8 mouse cellular contexts compared by ENCODE assay signal in the genomic region with DNA sequence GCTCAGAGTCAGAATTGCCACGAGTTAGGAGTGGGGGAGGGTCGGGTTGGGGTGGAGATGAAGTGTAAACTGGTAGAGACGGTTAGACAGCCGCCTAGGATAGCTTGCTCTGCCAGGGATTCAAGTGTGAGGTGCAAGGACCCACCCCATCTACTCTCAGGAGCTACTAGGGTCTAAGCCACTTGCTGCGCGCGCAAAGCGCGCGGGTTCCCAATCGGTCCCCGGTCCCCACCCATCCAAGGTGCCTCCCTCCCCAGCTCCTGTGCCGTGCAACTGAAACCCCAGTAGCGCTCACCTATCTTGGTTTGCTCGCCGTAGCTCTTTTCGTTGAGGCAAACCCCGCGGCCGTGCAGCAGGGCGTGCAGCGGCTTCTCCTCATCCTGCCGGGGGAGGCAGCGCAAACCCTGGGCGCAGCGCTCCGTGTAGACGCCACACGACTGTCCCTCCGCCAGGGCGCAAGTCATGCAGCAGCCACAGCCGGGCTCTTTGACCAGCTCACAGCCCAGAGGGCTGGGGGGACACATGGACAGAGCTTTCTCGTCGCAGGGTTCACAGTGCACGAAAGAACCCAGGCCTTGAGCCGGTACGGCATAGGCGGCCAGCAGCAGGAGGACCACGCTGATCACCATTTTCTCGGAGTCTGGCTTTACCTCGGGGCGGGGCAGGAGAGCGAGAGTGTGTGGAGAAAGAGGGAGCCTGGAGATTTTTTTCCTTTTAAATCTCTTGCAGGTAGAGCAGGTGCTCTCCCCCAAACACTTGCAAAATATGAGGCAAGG. TPM values are rescaled to one million over a fixed set of nuclear protein-coding genes. Genes with fewer than 3 reads are reported as not detected.
DNase-seq lines count a peak whose midpoint lies in the region; ATAC-seq lines count a peak whose summit lies in the region.

No protein-coding gene starts in this region.

- H3K9ac ChIP-seq in embryonic facial prominence, embryonic 11.5 days (replicated peaks; ENCODE audit: low read length) = peak overlapping the region; percentile 82
- H3K9ac ChIP-seq in heart, embryonic 13.5 days = peak overlapping the region; percentile 91
- H3K9ac ChIP-seq in kidney, embryonic 16.5 days (replicated peaks; ENCODE audit: low read length) = peak overlapping the region; percentile 87
- no peak overlapping the region for H3K9ac ChIP-seq in liver, embryonic 15.5 days

- no peaks in the 10 kb centered on the region for H3K36me3 ChIP-seq in embryonic facial prominence, embryonic 11.5 days (replicated peaks; ENCODE audit: control insufficient read depth, insufficient read depth, low read depth, low read length)
- H3K36me3 ChIP-seq in heart, embryonic 13.5 days = peaks cover 1% of the 10 kb centered on the region; the same call in 1 of the 2 replicates
- no peaks in the 10 kb centered on the region for H3K36me3 ChIP-seq in kidney, embryonic 16.5 days (ENCODE audit: insufficient read depth, low read length)
- no peaks in the 10 kb centered on the region for H3K36me3 ChIP-seq in liver, embryonic 15.5 days (replicated peaks)

- peak overlapping the region; percentile 86 for H3K4me2 ChIP-seq in embryonic facial prominence, embryonic 11.5 days (ENCODE audit: low read depth, low read length)
- peak overlapping the region; percentile 95 for H3K4me2 ChIP-seq in heart, embryonic 13.5 days
- peak overlapping the region; percentile 94 for H3K4me2 ChIP-seq in kidney, embryonic 16.5 days (replicated peaks; ENCODE audit: low read depth, low read length)
- H3K4me2 ChIP-seq in liver, embryonic 15.5 days = peak overlapping the region; percentile 47

- peak overlapping the region; percentile 78 for H3K27ac ChIP-seq in embryonic facial prominence, embryonic 11.5 days (replicated peaks; ENCODE audit: low read depth, low read length)
- H3K27ac ChIP-seq in heart, embryonic 13.5 days (replicated peaks) = peak overlapping the region; percentile 95
- H3K27ac ChIP-seq in kidney, embryonic 16.5 days (ENCODE audit: low read length) = peak overlapping the region; percentile 90
- H3K27ac ChIP-seq in liver, embryonic 15.5 days (replicated peaks) = no peak overlapping the region

- peak overlapping the region; percentile 63 for H3K4me3 ChIP-seq in embryonic facial prominence, embryonic 11.5 days (ENCODE audit: low read depth, low read length)
- H3K4me3 ChIP-seq in heart, embryonic 13.5 days = peak overlapping the region; percentile 75
- H3K4me3 ChIP-seq in kidney, embryonic 16.5 days (ENCODE audit: low read length) = peak overlapping the region; percentile 72
- H3K4me3 ChIP-seq in liver, embryonic 15.5 days (replicated peaks) = peak overlapping the region; percentile 20

- under 1% methylated on average over 43 of the region's 43 CpGs for WGBS in embryonic facial prominence, embryonic 11.5 days
- WGBS in heart, embryonic 13.5 days = under 1% methylated on average over 43 of the region's 43 CpGs
- under 1% methylated on average over 43 of the region's 43 CpGs for WGBS in kidney, embryonic 16.5 days
- under 1% methylated on average over 43 of the region's 43 CpGs for WGBS in liver, embryonic 15.5 days (ENCODE audit: insufficient replicate concordance)

- 0 out of 2 replicates have a peak, but pooled peaks have one; percentile 12 for ATAC-seq in embryonic facial prominence, embryonic 11.5 days (replicated peaks; ENCODE audit: insufficient number of reproducible peaks, low FRiP score, low TSS enrichment, low read depth)
- ATAC-seq in heart, embryonic 13.5 days (ENCODE audit: extremely low read depth, insufficient number of reproducible peaks, low FRiP score, low TSS enrichment) = no peak
- ATAC-seq in kidney, embryonic 16.5 days (ENCODE audit: low FRiP score, low TSS enrichment) = peak; percentile 8
- ATAC-seq in liver, embryonic 15.5 days (ENCODE audit: insufficient read depth) = no peak

- no peaks in the 10 kb centered on the region for H3K4me1 ChIP-seq in embryonic facial prominence, embryonic 11.5 days (ENCODE audit: control insufficient read depth, insufficient read depth, low read length)
- peaks cover 63% of the 10 kb centered on the region for H3K4me1 ChIP-seq in heart, embryonic 13.5 days
- H3K4me1 ChIP-seq in kidney, embryonic 16.5 days (ENCODE audit: insufficient read depth, low read length) = peaks cover 54% of the 10 kb centered on the region
- H3K4me1 ChIP-seq in liver, embryonic 15.5 days (replicated peaks) = peaks cover 35% of the 10 kb centered on the region

- H3K9me3 ChIP-seq in embryonic facial prominence, embryonic 11.5 days (replicated peaks; ENCODE audit: control insufficient read depth, low read length) = no peaks in the 10 kb centered on the region
- H3K9me3 ChIP-seq in heart, embryonic 13.5 days = no peaks in the 10 kb centered on the region
- no peaks in the 10 kb centered on the region for H3K9me3 ChIP-seq in kidney, embryonic 16.5 days (ENCODE audit: low read length)
- H3K9me3 ChIP-seq in liver, embryonic 15.5 days (replicated peaks) = no peaks in the 10 kb centered on the region

- peak; percentile 45 to 79 for DNase-seq in urinary bladder, adult 18-20 months (ENCODE audit: low spot score in 2 of 2)
- DNase-seq in urinary bladder, postnatal 10 days (ENCODE audit: low spot score) = no peak
- DNase-seq in embryonic facial prominence, embryonic 11.5 days (ENCODE audit: low spot score) = peak; percentile 64
- peak; percentile 66 to 75 for DNase-seq in right cerebral cortex, postnatal 10 days (ENCODE audit: low spot score in 2 of 2)
- DNase-seq in spleen, adult 18-20 months = no peak

- H3K27me3 ChIP-seq in embryonic facial prominence, embryonic 11.5 days (ENCODE audit: control insufficient read depth, insufficient read depth, low read length) = peaks cover 2% of the 10 kb centered on the region; the same call in 1 of the 2 replicates
- H3K27me3 ChIP-seq in heart, embryonic 13.5 days (replicated peaks) = peaks cover 5% of the 10 kb centered on the region; the same call in 1 of the 2 replicates
- peaks cover 5% of the 10 kb centered on the region; the same call in 1 of the 2 replicates for H3K27me3 ChIP-seq in kidney, embryonic 16.5 days (ENCODE audit: insufficient read depth, low read length)
- peaks cover 94% of the 10 kb centered on the region for H3K27me3 ChIP-seq in liver, embryonic 15.5 days

RNA-seq across cellular contexts. Expression of gene Igfbp5, which starts 1.0 kb away (rescaled TPM):
- polyA plus RNA-seq in embryonic facial prominence, embryonic 11.5 days (2014; fragmentation: Nextera tagmentation; extraction: Ambion mirVana) = 69.4 and 71.2 TPM in 2 replicates
- polyA plus RNA-seq in heart, embryonic 13.5 days (2015; fragmentation: Nextera tagmentation; extraction: Ambion mirVana) = 110 and 126 TPM in 2 replicates
- 89.0 and 104 TPM in 2 replicates for polyA plus RNA-seq in kidney, embryonic 16.5 days (2015; fragmentation: Nextera tagmentation; extraction: Ambion mirVana)
- 2.0 and 2.2 TPM in 2 replicates for polyA plus RNA-seq in liver, embryonic 15.5 days (2015; fragmentation: Nextera tagmentation; extraction: Ambion mirVana)

RNA-seq across cellular contexts. Expression of gene Igfbp2, which starts 49.4 kb away (rescaled TPM):
- 368 and 450 TPM in 2 replicates for polyA plus RNA-seq in embryonic facial prominence, embryonic 11.5 days (2014; fragmentation: Nextera tagmentation; extraction: Ambion mirVana)
- 85.0 and 87.3 TPM in 2 replicates for polyA plus RNA-seq in heart, embryonic 13.5 days (2015; fragmentation: Nextera tagmentation; extraction: Ambion mirVana)
- 144 and 152 TPM in 2 replicates for polyA plus RNA-seq in kidney, embryonic 16.5 days (2015; fragmentation: Nextera tagmentation; extraction: Ambion mirVana)
- 8.7 and 16.4 TPM in 2 replicates for polyA plus RNA-seq in liver, embryonic 15.5 days (2015; fragmentation: Nextera tagmentation; extraction: Ambion mirVana)

Comparison
In these comparisons a context has a peak if more than half of its experiments do, and no peak if none do; other contexts are left out.
1. DNase-seq: peak in urinary bladder, adult 18-20 months (2 of 2), embryonic facial prominence, embryonic 11.5 days (single experiment) and right cerebral cortex, postnatal 10 days (2 of 2); none in urinary bladder, postnatal 10 days (single experiment) and spleen, adult 18-20 months (0 of 2).
2. ATAC-seq: peak in embryonic facial prominence, embryonic 11.5 days (single experiment) and kidney, embryonic 16.5 days (single experiment); none in heart, embryonic 13.5 days (single experiment) and liver, embryonic 15.5 days (single experiment).
3. H3K4me3 ChIP-seq: peak in every context shown above with its lines; median percentile 75 in heart, embryonic 13.5 days; 72 in kidney, embryonic 16.5 days; 63 in embryonic facial prominence, embryonic 11.5 days; 20 in liver, embryonic 15.5 days.
4. RNA of gene Igfbp5, which starts 1.0 kb away (polyA plus RNA-seq): 110 to 126 TPM in heart, embryonic 13.5 days, 89.0 to 104 TPM in kidney, embryonic 16.5 days and 69.4 to 71.2 TPM in embryonic facial prominence, embryonic 11.5 days; 2.0 to 2.2 TPM in liver, embryonic 15.5 days; every median in the first group is over 10 times any median in the second.
5. Peak in every context shown above with its lines, with median percentiles within 50 percentile points of each other: H3K4me2 ChIP-seq.